Mouse (Mus musculus) spleen, postnatal 10 days (tissue): ENCODE data around the gene Hgd.

Experiments
- DNase-seq, 2 experiments: peaks; one replicate each; pipeline ENCODE4 v3.0.0; 2021 to 2022; ENCODE audit warnings: low spot score in 2 of 2

The Hgd gene

GRCm38 (mm10) chr16:37581901-37582300 lies 1.9 kb downstream of the Hgd start:
- no peak for DNase-seq

DNA sequence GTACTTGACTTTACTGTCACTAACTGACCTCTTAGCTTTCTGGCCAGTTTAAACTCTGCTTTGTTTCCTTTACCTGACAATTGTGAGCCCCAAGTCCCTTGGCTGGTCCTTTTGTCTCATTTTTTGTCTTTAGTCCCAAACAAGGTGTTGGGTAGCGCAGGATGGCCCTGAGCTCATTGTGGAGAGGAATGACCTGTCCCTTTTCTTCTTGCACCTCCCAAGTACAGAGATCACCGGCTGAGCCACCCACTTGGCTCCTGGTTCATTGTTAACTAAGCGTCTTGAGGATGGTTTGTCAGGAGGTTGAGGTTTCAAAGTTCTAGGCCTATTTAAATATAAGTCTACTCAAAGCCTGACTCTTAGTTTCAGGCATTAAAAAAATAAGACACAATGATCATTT lies 3.4 kb downstream of the Hgd start:
- DNase-seq: no peak

- no peak for DNase-seq
These were observed 3.8 kb downstream of the Hgd start for GRCm38 (mm10) chr16:37583801-37584200.

- DNase-seq: no peak
These were observed 4.5 kb downstream of the Hgd start for GRCm38 (mm10) chr16:37584218-37585035.

GRCm38 (mm10) chr16:37585129-37585563 lies 5.2 kb downstream of the Hgd start:
- no peak for DNase-seq

DNA sequence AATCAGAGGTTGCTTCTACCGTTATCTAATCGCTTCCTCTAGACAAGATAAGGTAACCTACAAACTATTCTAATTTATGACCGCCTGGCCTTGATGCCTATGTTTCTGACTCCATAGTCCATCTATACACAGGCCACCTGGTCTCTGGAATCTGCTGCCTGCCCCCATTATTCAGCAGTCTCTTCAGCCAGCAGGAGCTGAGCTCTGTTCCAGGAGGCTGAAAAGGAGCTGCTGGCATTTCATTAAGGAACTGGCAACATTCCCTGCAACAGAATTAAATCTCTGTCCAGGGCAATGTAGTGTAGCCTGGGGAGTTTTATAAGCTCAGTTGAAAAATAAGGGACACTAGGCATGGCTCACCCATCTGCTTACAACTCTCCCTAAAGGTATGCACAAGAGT lies 11.0 kb downstream of the Hgd start:
- DNase-seq: no peak

GRCm38 (mm10) chr16:37591551-37591950 lies 11.6 kb downstream of the Hgd start:
- no peak for DNase-seq

GRCm38 (mm10) chr16:37597412-37597811 lies 17.5 kb downstream of the Hgd start:
- DNase-seq: no peak

- no peak for DNase-seq
These were observed 18.5 kb downstream of the Hgd start for GRCm38 (mm10) chr16:37598463-37598862.

DNA sequence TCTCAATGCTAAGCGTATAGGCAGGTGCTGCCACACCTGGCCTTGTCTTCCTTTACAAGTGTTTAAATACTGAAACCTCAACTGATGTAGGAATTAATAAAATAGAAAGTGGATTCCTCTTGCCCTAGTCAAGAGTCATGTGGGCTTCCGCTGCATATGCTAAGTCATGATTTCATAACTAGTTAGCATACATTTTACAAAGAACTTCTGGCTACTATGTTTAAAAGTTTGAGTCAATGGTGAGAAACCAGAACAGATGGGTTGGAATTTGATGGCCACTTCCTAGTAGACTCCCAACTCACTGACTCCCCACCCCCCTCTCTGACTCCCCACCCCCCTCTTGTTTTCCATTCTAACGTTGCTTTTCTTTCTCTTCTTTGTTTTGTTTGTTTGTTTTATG lies 19.4 kb downstream of the Hgd start:
- DNase-seq: no peak

DNA sequence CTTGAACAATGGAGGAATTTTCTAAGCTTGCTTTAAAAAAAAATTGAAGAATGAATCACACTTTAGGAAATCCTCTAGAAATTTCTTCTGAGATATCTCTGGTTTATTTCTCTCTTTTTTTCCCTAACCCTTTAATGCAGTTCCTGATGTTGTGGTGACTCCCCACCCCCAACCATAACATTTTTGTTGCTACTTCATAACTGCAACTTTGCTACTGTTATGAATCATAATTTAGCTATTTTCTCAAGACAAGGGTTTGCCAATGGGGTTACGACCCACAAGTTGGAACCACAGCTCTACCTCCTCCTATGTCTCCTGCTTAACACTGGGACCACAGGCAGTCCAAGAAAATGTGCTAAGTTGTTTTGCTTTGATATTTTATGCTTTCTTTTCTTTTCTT lies 23.5 kb downstream of the Hgd start:
- no peak for DNase-seq

- no peak for DNase-seq
These were observed 24.3 kb downstream of the Hgd start for GRCm38 (mm10) chr16:37604243-37604642.

- DNase-seq: no peak
These were observed 30.4 kb downstream of the Hgd start for GRCm38 (mm10) chr16:37610333-37610732.

GRCm38 (mm10) chr16:37611072-37611471 lies 31.1 kb downstream of the Hgd start:
- no peak for DNase-seq

DNA sequence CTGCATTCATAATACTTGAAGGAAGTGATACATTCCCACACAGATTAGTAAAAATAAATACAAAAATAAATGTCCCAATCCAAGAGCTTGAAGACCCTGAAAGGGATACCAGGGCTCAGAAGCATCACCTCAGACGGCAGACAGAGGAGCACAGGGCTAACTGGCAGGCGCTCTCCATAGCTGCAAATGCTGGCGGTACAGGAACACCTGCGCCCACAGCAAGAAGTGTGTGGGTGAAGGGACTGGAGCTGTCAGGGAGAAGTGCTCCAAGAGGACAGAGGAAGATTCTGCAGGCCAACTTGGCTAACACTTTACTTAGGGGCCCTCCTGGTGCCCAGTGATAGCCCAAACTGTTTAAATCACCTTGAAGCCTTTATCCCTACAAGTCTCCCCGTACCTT lies 32.1 kb downstream of the Hgd start:
- no peak for DNase-seq

GRCm38 (mm10) chr16:37614540-37614939 lies 34.6 kb downstream of the Hgd start:
- no peak for DNase-seq

DNA sequence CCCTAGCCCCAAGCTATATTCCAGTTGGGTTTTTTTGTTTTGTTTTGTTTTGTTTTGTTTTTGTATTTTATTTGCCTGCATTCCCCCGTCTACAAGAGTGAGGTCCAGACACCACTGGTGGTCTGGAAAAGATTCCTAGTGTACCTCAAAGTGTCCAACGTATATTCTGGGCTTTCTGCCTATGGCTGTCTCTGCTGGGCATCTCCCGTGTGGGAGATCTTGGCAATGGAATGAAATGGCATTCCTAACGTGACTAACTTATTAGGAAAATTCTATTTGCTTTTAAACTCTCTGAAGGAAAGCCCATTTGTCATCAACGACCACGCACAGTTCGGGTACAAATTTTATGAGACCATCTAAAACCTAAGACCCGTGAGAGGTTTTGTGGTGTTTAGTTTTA lies 35.5 kb downstream of the Hgd start:
- DNase-seq: no peak

GRCm38 (mm10) chr16:37616104-37616503 lies 36.2 kb downstream of the Hgd start:
- DNase-seq: no peak

DNA sequence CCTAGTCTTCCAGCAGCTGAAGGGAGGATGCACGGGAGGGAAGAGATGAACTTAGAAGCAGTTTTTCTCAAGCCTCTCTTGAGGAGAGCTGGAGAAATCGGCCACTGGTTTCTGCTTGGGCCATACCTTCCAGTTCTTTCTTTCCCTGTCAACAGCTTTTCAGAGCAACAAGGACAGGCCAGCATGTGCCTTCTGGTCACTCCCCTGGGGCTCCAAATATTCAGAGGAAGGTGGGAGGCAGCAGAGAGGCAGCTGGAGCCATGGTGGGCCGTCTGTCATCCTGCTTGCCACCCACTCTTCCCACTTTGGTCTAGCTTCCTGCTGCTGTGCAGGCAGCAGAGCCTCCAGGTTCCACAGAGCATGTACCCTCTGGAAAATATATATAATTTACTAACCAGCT lies 37.7 kb downstream of the Hgd start:
- no peak for DNase-seq

GRCm38 (mm10) chr16:37622403-37622802 lies 42.5 kb downstream of the Hgd start:
- DNase-seq: no peak

GRCm38 (mm10) chr16:37622919-37623318 lies 43.0 kb downstream of the Hgd start:
- DNase-seq: no peak

DNA sequence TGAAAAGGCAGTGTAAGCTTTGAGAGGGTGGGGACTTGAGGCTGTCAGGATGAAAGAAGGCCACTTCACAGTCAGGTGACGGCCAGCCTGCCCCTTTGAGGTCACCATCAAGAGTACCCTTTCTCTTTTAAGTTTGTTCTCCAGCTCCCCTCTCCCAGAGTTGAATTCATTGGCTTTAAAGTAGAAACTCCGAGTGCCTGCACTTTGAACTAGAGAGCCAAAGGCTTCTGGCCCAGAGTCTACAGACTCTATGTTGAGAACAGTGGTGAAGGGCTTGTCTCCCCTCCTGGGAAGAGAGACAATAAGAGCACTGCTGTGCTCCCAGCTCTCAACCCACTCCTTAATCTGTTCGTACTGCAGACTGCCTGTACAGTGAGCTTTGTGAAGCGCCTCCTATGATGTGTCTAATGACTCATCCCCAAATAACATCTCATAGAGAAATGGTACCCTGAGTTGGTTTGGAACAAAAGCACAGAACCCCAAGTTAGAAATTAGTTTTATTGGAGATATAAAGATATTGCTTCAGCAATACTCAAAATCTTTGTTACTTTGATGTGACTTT lies 46.5 kb downstream of the Hgd start:
- no peak for DNase-seq

GRCm38 (mm10) chr16:37628336-37628735 lies 48.4 kb downstream of the Hgd start:
- DNase-seq: no peak

DNA sequence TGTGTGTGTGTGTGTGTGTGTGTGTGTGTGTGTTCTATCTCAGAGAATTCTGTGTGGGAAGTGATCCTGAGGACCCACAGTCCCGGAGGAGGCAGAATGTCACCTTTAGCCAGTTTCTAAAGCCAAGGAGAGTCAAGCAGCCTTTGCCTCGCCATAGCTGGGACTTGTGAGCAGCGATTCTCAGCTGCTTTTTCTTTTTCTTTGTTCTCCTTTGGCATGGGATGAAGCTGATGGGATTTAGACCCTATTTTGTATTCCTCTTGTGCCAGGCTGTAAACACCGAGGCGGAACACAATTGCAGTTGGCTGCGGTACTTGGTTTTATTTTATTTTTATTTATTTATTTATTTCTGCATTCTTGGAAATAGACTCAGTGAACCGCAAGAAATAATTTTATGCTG lies 49.1 kb downstream of the Hgd start:
- no peak for DNase-seq
